ENCODE assay signal across 23 mouse cellular contexts in the genomic region with DNA sequence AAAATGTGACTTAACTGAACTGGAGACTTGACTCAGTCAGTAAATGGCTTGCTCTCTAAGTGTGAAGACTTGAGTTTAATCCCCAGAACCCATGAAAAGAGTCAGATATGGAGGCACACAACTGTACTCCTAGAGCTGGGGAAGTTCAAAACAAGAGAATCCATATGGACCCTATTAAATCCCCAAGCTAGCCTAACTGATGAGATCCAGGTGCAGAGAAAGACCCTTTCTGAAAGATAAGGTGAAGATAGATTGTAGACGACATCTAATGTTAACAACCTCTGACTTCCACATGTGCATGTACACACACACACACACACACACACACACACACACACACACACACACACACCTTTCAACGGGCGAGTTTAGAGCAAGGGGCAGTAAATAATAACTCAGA.
DNase-seq lines count a peak whose midpoint lies in the region; ATAC-seq and TF ChIP-seq lines count a peak whose summit lies in the region.
"Had no signal": no experiment of that assay in that cellular context is flagged by ENCODE, and none has a peak within 500 bp of the region (broad histone marks: within the 10 kb centered on the region; RNA-seq: fewer than 3 reads in every experiment).

No protein-coding gene starts in this region.

- no peaks in the 10 kb centered on the region for H3K36me3 ChIP-seq in embryonic facial prominence, embryonic 14.5 days (ENCODE audit: control insufficient read depth, insufficient read depth, low read length)
- no peaks in the 10 kb centered on the region for H3K36me3 ChIP-seq in limb, embryonic 14.5 days (ENCODE audit: control insufficient read depth, insufficient read depth, low read length)
- H3K36me3 ChIP-seq: embryonic facial prominence, embryonic 15.5 days; forebrain, embryonic 10.5 days; hindbrain, embryonic 12.5 days had no signal

- WGBS in embryonic facial prominence, embryonic 14.5 days = 41% methylated on average over 3 of the region's 3 CpGs
- WGBS in limb, embryonic 14.5 days = 11% methylated on average over 3 of the region's 3 CpGs

- H3K4me2 ChIP-seq in embryonic facial prominence, embryonic 14.5 days (ENCODE audit: low read depth, low read length) = no peak overlapping the region
- no peak overlapping the region for H3K4me2 ChIP-seq in limb, embryonic 14.5 days (replicated peaks; ENCODE audit: low read depth, low read length, severe bottlenecking)
- H3K4me2 ChIP-seq: embryonic facial prominence, embryonic 15.5 days; hindbrain, embryonic 12.5 days had no signal

- no peaks in the 10 kb centered on the region for H3K27me3 ChIP-seq in embryonic facial prominence, embryonic 14.5 days (replicated peaks; ENCODE audit: control insufficient read depth, insufficient read depth, low read length)
- no peaks in the 10 kb centered on the region for H3K27me3 ChIP-seq in limb, embryonic 14.5 days (ENCODE audit: control insufficient read depth, insufficient read depth, low read length)
- H3K27me3 ChIP-seq: embryonic facial prominence, embryonic 15.5 days; hindbrain, embryonic 12.5 days had no signal

- H3K9ac ChIP-seq in embryonic facial prominence, embryonic 14.5 days (ENCODE audit: low read depth, low read length) = no peak overlapping the region
- H3K9ac ChIP-seq in limb, embryonic 14.5 days (ENCODE audit: low read depth, low read length, severe bottlenecking) = no peak overlapping the region
- H3K9ac ChIP-seq: embryonic facial prominence, embryonic 15.5 days; hindbrain, embryonic 12.5 days had no signal

- no peak for TF ChIP-seq POLR2A in limb, embryonic 14.5 days (IDR thresholded peaks at IDR 0.05; ENCODE audit: borderline replicate concordance, extremely low read depth, insufficient read depth, insufficient read length)

- no peak overlapping the region for H3K4me3 ChIP-seq in embryonic facial prominence, embryonic 14.5 days (ENCODE audit: low read depth, low read length)
- H3K4me3 ChIP-seq in limb, embryonic 14.5 days (replicated peaks; ENCODE audit: low read length) = no peak overlapping the region
- H3K4me3 ChIP-seq: embryonic facial prominence, embryonic 15.5 days; erythroblast, embryonic 14.5 days; forebrain, embryonic 10.5 days; heart, embryonic 10.5 days; hindbrain, embryonic 12.5 days had no signal

- no peaks in the 10 kb centered on the region for H3K4me1 ChIP-seq in embryonic facial prominence, embryonic 14.5 days (ENCODE audit: control insufficient read depth, insufficient read depth, low read length)
- H3K4me1 ChIP-seq in limb, embryonic 14.5 days (ENCODE audit: control insufficient read depth, insufficient read depth, low read length) = peaks cover 9% of the 10 kb centered on the region; the same call in 1 of the 2 replicates

- ATAC-seq in embryonic facial prominence, embryonic 14.5 days (ENCODE audit: low read depth) = no peak
- no peak for ATAC-seq in limb, embryonic 14.5 days (ENCODE audit: low FRiP score, low read depth)
- no peak for ATAC-seq in granulocyte monocyte progenitor cell, adult 5-6 weeks (replicated peaks; ENCODE audit: poor library complexity, severe bottlenecking)
- ATAC-seq: hindbrain, embryonic 16.5 days had no signal

- no peak overlapping the region for H3K27ac ChIP-seq in embryonic facial prominence, embryonic 14.5 days (replicated peaks; ENCODE audit: low read depth, low read length)
- H3K27ac ChIP-seq in limb, embryonic 14.5 days (replicated peaks; ENCODE audit: low read depth, low read length) = no peak overlapping the region
- H3K27ac ChIP-seq: embryonic facial prominence, embryonic 15.5 days; forebrain, embryonic 10.5 days; heart, embryonic 10.5 days; hindbrain, embryonic 12.5 days had no signal

- peak; percentile 66 for DNase-seq in embryo, embryonic 10.5 days (ENCODE audit: low spot score)
- DNase-seq in embryo, embryonic 11.5 days (ENCODE audit: low read depth, low spot score) = peak; percentile 22
- peak; percentile 28 for DNase-seq in embryonic facial prominence, embryonic 14.5 days (ENCODE audit: low spot score)
- DNase-seq in limb, embryonic 14.5 days (ENCODE audit: low spot score) = peak; percentile 8
- no peak for DNase-seq in lung, postnatal 25 days (ENCODE audit: low spot score)
- DNase-seq in heart, adult 9 months (ENCODE audit: low spot score in 2 of 2) = no peak
- DNase-seq: adrenal gland, adult 8-10 months; adrenal gland, postnatal 36 days; cerebellum, adult 2 months; cerebellum, postnatal 14 days; gastrocnemius, postnatal 25 days; heart, adult 11 months; heart, postnatal 10 days; heart, postnatal 4 days; kidney, adult 11 months had no signal

- H3K9me3 ChIP-seq in embryonic facial prominence, embryonic 14.5 days (ENCODE audit: control insufficient read depth, low read length) = no peaks in the 10 kb centered on the region
- H3K9me3 ChIP-seq in limb, embryonic 14.5 days (ENCODE audit: control insufficient read depth, low read length) = no peaks in the 10 kb centered on the region
- H3K9me3 ChIP-seq: embryonic facial prominence, embryonic 15.5 days; forebrain, embryonic 10.5 days; G1E; heart, embryonic 10.5 days; hindbrain, embryonic 12.5 days had no signal

Comparison
In these comparisons a context has a peak if more than half of its experiments do, and no peak if none do; other contexts are left out.
1. DNase-seq: peak in embryo, embryonic 10.5 days (single experiment), embryo, embryonic 11.5 days (single experiment), embryonic facial prominence, embryonic 14.5 days (single experiment) and limb, embryonic 14.5 days (single experiment); none in lung, postnatal 25 days (single experiment) and heart, adult 9 months (0 of 2).